Mouse (Mus musculus): ENCODE measurements around the gene 1700067K01Rik. TPM values are rescaled to one million over a fixed set of nuclear protein-coding genes. Genes with fewer than 3 reads are reported as not detected.
A peak's percentile ranks its signal among the peaks of the same experiment; 100 is the strongest.

The 1700067K01Rik gene
- polyA plus RNA-seq, 1 experiment = 3.0 TPM

DNA sequence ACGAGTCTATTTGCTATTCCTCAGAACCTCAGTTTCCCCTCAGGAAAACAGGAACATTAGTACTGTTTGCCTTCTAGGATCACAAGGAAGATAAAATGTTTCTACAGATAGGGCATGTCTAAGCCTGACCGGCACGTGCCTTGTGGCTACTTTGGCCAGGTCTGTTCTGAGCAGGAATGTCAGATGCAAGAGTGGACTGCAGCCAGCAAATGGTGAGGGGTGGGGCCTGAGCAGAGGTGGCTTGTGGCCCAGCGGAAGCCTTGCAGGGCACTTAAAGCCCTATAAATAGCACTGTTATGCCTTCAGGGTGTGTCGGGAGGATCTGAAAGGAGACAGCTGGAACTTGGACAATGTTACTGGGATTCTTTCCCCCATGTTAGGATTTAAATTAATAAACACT lies 21.8 kb downstream of the 1700067K01Rik start:
- no peak overlapping the region for H3K4me3 ChIP-seq (replicated peaks; ENCODE audit: control insufficient read depth, low read depth, low read length)
- no peak overlapping the region for H3K27ac ChIP-seq (ENCODE audit: control insufficient read depth, insufficient read depth, low read depth, low read length, poor library complexity)
- TF ChIP-seq POLR2A (IDR thresholded peaks at IDR 0.05; ENCODE audit: borderline replicate concordance, control insufficient read depth, low read depth, low read length) (no peak), CTCF (IDR thresholded peaks at IDR 0.05; ENCODE audit: control insufficient read depth, insufficient read depth, low read length) (no peak)
- WGBS = 15% methylated on average over 5 of the region's 5 CpGs
- no peaks in the 10 kb centered on the region for H3K4me1 ChIP-seq (ENCODE audit: control insufficient read depth, insufficient read depth, low read length)

DNA sequence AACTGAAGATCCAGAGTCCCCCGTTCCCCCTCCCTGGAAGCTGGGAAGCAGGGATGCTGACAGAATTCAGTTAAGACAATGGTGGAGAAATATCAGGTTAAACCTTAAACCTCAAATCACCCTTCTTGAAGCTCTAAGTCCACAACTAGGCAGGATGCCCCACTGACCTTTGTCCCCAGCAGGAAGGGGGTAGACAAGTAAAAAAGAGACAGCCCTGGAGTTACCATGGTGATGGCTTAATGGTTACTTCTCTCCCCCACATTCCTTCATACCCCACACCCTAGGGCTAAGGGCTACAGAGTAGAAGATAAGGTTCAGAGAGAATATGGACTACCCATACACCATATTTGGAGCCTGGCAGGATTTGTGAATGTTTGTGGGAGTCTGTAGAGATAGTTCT lies 22.3 kb downstream of the 1700067K01Rik start:
- no peak overlapping the region for H3K4me3 ChIP-seq (replicated peaks; ENCODE audit: control insufficient read depth, low read depth, low read length)
- WGBS = 82% methylated on average over 1 of the region's 1 CpGs
- no peaks in the 10 kb centered on the region for H3K4me1 ChIP-seq (ENCODE audit: control insufficient read depth, insufficient read depth, low read length)
- TF ChIP-seq POLR2A (IDR thresholded peaks at IDR 0.05; ENCODE audit: borderline replicate concordance, control insufficient read depth, low read depth, low read length) (no peak), CTCF (IDR thresholded peaks at IDR 0.05; ENCODE audit: control insufficient read depth, insufficient read depth, low read length) (no peak)
- no peak overlapping the region for H3K27ac ChIP-seq (ENCODE audit: control insufficient read depth, insufficient read depth, low read depth, low read length, poor library complexity)

DNA sequence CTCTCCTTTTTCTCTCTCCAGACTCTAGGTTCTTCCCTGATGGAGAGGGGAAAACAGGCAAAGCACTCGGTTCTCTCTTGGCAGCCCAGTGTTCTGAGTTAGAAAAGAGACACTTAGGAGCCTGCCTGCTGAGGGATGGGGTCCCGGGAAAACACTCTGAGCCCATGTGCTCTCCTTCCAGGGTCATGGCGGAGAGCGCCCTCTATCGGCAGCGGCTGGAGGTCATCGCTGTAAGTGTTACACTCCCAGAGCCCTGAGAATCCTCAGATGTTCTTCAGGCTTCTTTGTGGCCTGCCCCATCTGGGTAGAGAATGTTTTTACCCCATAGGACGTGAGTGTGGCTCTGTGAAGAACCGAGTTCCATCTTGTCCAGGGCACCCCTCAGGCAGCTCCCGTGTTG lies 22.9 kb downstream of the 1700067K01Rik start:
- TF ChIP-seq CTCF (IDR thresholded peaks at IDR 0.05; ENCODE audit: control insufficient read depth, insufficient read depth, low read length) = peak; percentile 85
- TF ChIP-seq POLR2A (IDR thresholded peaks at IDR 0.05; ENCODE audit: borderline replicate concordance, control insufficient read depth, low read depth, low read length) = no peak
- WGBS = 21% methylated on average over 10 of the region's 10 CpGs
- H3K27ac ChIP-seq (ENCODE audit: control insufficient read depth, insufficient read depth, low read depth, low read length, poor library complexity) = no peak overlapping the region
- H3K4me1 ChIP-seq (ENCODE audit: control insufficient read depth, insufficient read depth, low read length) = no peaks in the 10 kb centered on the region
- no peak overlapping the region for H3K4me3 ChIP-seq (replicated peaks; ENCODE audit: control insufficient read depth, low read depth, low read length)

DNA sequence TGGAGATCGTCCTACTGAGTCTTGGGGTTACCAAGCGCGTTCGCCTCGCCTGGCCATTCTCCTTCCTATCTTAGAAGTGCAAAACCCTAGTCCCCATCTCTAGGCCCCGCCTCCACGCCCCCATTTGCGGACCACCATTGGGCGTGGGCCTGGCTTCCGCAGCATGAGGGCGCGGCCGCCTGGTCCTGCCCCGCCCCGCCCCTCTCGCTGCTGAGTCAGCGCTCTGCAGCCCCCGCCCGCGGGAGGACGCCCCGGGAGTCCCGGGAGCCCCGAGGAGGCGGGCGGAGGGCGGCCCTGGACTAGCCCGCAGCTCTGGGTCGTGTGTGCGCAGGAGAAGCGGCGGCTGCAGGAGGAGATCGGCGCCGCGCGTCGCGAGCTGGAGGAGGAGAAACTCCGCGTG lies 24.6 kb downstream of the 1700067K01Rik start:
- TF ChIP-seq POLR2A (IDR thresholded peaks at IDR 0.05; ENCODE audit: borderline replicate concordance, control insufficient read depth, low read depth, low read length) (no peak), CTCF (IDR thresholded peaks at IDR 0.05; ENCODE audit: control insufficient read depth, insufficient read depth, low read length) (no peak)
- WGBS = under 1% methylated on average over 41 of the region's 41 CpGs
- Histone ChIP-seq H3K4me3 (replicated peaks; ENCODE audit: control insufficient read depth, low read depth, low read length) (no peak overlapping the region), H3K4me1 (ENCODE audit: control insufficient read depth, insufficient read depth, low read length) (no peaks in the 10 kb centered on the region), H3K27ac (ENCODE audit: control insufficient read depth, insufficient read depth, low read depth, low read length, poor library complexity) (no peak overlapping the region)

DNA sequence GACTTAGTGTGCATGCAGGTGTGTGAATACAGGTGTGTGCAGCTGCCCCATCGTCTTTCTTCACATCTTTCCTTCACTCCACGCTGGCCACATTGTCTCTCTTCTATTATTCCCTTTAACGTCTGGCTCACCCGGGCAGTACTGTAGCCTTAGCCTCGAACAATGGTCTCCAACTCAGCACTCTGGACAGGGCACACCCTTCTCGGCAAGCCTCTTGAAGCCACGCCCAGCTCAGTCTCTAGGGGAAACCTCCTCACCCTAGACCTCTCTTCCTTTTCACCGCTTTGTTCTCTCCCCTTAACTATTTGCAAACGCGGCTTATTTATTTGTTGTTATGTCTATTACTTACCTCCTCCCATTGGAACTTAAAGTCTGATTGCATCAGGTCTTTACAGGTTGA lies 26.1 kb downstream of the 1700067K01Rik start:
- Histone ChIP-seq H3K4me1 (ENCODE audit: control insufficient read depth, insufficient read depth, low read length) (no peaks in the 10 kb centered on the region), H3K4me3 (replicated peaks; ENCODE audit: control insufficient read depth, low read depth, low read length) (no peak overlapping the region), H3K27ac (ENCODE audit: control insufficient read depth, insufficient read depth, low read depth, low read length, poor library complexity) (no peak overlapping the region)
- no peak for TF ChIP-seq POLR2A (IDR thresholded peaks at IDR 0.05; ENCODE audit: borderline replicate concordance, control insufficient read depth, low read depth, low read length)
- TF ChIP-seq CTCF (IDR thresholded peaks at IDR 0.05; ENCODE audit: control insufficient read depth, insufficient read depth, low read length) = no peak
- WGBS = 3% methylated on average over 10 of the region's 10 CpGs

DNA sequence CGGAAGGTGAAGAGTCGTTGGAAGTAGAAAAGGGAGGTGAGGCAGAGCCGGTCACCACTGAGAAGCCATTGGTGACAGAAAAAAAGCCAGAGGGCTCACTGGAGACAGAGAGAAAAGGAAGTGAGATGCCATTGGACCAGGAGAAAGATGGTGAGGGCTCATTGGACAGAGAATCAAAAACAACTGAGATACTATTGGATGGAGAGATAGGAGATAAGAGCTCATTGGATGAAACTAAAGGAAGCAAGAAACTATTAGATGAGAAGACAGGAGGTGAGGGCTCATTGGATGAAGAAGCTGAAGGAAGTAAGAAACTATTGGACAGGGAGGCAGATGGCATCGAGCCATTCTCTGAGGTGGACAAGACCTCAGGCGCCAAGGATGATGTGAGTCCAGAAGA lies 28.0 kb downstream of the 1700067K01Rik start:
- TF ChIP-seq POLR2A (IDR thresholded peaks at IDR 0.05; ENCODE audit: borderline replicate concordance, control insufficient read depth, low read depth, low read length) = no peak
- no peak for TF ChIP-seq CTCF (IDR thresholded peaks at IDR 0.05; ENCODE audit: control insufficient read depth, insufficient read depth, low read length)
- Histone ChIP-seq H3K4me1 (ENCODE audit: control insufficient read depth, insufficient read depth, low read length) (no peaks in the 10 kb centered on the region), H3K27ac (ENCODE audit: control insufficient read depth, insufficient read depth, low read depth, low read length, poor library complexity) (no peak overlapping the region), H3K4me3 (replicated peaks; ENCODE audit: control insufficient read depth, low read depth, low read length) (no peak overlapping the region)
- WGBS = 80% methylated on average over 5 of the region's 5 CpGs

DNA sequence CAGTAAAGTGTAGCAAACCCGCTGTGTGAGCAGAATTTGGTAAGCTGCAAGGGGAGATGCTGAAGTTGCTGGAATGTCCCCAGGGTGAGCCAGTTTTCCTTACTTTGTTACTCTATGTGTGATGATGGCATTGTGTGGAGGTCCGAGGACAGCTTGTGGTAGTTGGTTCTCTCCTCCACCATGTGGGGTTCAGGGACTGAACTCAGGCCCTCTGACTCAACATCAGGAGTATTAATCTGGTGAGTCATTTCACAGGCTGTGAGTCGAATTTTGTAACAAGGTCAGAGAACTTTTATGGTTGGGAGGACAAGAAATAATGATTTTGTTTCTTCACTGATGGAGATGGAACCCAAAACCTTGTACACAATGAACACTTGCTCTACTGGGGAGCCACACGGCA lies 31.5 kb downstream of the 1700067K01Rik start:
- no peaks in the 10 kb centered on the region for H3K4me1 ChIP-seq (ENCODE audit: control insufficient read depth, insufficient read depth, low read length)
- H3K4me3 ChIP-seq (replicated peaks; ENCODE audit: control insufficient read depth, low read depth, low read length) = no peak overlapping the region
- WGBS = 75% methylated on average over 4 of the region's 4 CpGs
- TF ChIP-seq POLR2A (IDR thresholded peaks at IDR 0.05; ENCODE audit: borderline replicate concordance, control insufficient read depth, low read depth, low read length) (no peak), CTCF (IDR thresholded peaks at IDR 0.05; ENCODE audit: control insufficient read depth, insufficient read depth, low read length) (no peak)
- no peak overlapping the region for H3K27ac ChIP-seq (ENCODE audit: control insufficient read depth, insufficient read depth, low read depth, low read length, poor library complexity)

DNA sequence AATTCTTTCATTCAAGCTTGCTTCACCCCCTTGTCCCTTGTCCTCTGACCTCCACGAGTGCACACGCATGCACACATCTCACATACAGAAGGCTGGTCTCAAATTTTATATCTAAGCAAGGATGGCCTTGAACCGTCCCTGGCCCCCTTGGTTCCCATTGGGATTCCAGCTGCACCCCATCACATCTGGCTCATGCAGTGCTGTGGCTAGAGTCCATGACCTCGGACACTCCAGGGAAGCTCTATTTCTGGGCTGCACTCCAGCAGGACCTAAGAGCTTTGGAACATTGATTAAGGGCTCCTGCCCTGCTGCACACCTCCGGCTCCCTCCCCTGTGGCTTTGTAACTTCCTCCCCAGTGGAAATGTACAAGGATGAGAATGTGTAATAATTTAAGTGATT lies 36.7 kb downstream of the 1700067K01Rik start:
- H3K4me3 ChIP-seq (replicated peaks; ENCODE audit: control insufficient read depth, low read depth, low read length) = no peak overlapping the region
- H3K27ac ChIP-seq (ENCODE audit: control insufficient read depth, insufficient read depth, low read depth, low read length, poor library complexity) = no peak overlapping the region
- no peak for TF ChIP-seq CTCF (IDR thresholded peaks at IDR 0.05; ENCODE audit: control insufficient read depth, insufficient read depth, low read length)
- TF ChIP-seq POLR2A (IDR thresholded peaks at IDR 0.05; ENCODE audit: borderline replicate concordance, control insufficient read depth, low read depth, low read length) = no peak
- 83% methylated on average over 5 of the region's 5 CpGs for WGBS
- H3K4me1 ChIP-seq (ENCODE audit: control insufficient read depth, insufficient read depth, low read length) = peaks cover 2% of the 10 kb centered on the region; the same call in 1 of the 2 replicates

DNA sequence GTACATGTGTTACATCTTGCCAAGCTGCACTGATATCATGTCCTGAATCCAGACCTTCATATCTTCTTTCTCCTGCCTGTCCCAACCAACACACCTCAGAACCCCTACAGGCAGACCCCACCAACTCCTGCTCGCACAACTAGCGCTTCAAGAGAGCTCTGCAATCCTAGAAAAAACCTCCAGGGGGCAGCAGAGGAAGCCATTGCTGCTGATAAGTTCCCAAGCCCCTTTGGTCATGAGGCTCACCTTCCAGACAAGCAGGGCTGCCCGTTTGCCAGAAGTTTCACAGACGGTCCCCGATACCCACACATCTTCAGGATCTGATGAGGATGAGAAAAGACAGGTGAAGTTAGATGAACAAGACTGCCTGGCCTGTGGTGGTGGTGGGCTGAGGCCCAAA lies 37.7 kb downstream of the 1700067K01Rik start:
- 9% methylated on average over 5 of the region's 5 CpGs for WGBS
- H3K4me3 ChIP-seq (replicated peaks; ENCODE audit: control insufficient read depth, low read depth, low read length) = no peak overlapping the region
- H3K4me1 ChIP-seq (ENCODE audit: control insufficient read depth, insufficient read depth, low read length) = peaks cover 2% of the 10 kb centered on the region; the same call in 1 of the 2 replicates
- H3K27ac ChIP-seq (ENCODE audit: control insufficient read depth, insufficient read depth, low read depth, low read length, poor library complexity) = no peak overlapping the region
- TF ChIP-seq POLR2A (IDR thresholded peaks at IDR 0.05; ENCODE audit: borderline replicate concordance, control insufficient read depth, low read depth, low read length) = no peak
- TF ChIP-seq CTCF (IDR thresholded peaks at IDR 0.05; ENCODE audit: control insufficient read depth, insufficient read depth, low read length) = peak; percentile 61
